Mouse (Mus musculus) ES-E14 (cell line): ENCODE measurements around the gene Inafm2. TPM values are rescaled to one million over a fixed set of nuclear protein-coding genes. Genes with fewer than 3 reads are reported as not detected.
A peak's percentile ranks its signal among the peaks of the same experiment; 100 is the strongest.

Source experiments
- DNase-seq: peaks from one replicate; pipeline ENCODE4 v3.0.0-alpha.2; 2013; ENCODE audit warnings: low read depth, low spot score
- H3K27ac ChIP-seq: 2 replicates; pipeline ENCODE4 v1.5.1; 2012; ENCODE audit warnings: low read depth, mild to moderate bottlenecking, low read length, moderate library complexity, mixed read lengths; ENCODE audit not compliant: poor library complexity, insufficient read depth, severe bottlenecking
- H3K36me3 ChIP-seq: 2 replicates; pipeline ENCODE4 v1.6.1; 2012; ENCODE audit warnings: mild to moderate bottlenecking, low read length, moderate library complexity, mixed read lengths; ENCODE audit not compliant: control insufficient read depth, poor library complexity, insufficient read depth, severe bottlenecking
- H3K4me1 ChIP-seq, 2 experiments: fragments of 150-350 bp in 1 of 2; sonication (generic) in 1 of 2; 2 replicates each; pipeline ENCODE4 v1.6.1; 2012; ENCODE audit warnings: low read length in 2 of 2, mild to moderate bottlenecking in 1 of 2, mixed read lengths in 1 of 2; ENCODE audit not compliant: control insufficient read depth in 2 of 2, insufficient read depth in 2 of 2, poor library complexity in 1 of 2
- H3K4me3 ChIP-seq, 2 experiments: fragments of 150-350 bp in 1 of 2; sonication (generic) in 1 of 2; 2 replicates each; pipeline ENCODE4 v1.5.1; 2012; ENCODE audit warnings: low read length in 2 of 2, low read depth in 1 of 2, mild to moderate bottlenecking in 1 of 2, mixed read lengths in 1 of 2; ENCODE audit not compliant: insufficient read depth in 1 of 2, poor library complexity in 1 of 2, severe bottlenecking in 1 of 2
- H3K9ac ChIP-seq: 2 replicates; pipeline ENCODE4 v1.6.1; 2012; ENCODE audit warnings: low read depth, mild to moderate bottlenecking, low read length, mixed read lengths; ENCODE audit not compliant: poor library complexity, insufficient read depth, severe bottlenecking
- H3K9me3 ChIP-seq: fragments of 150-350 bp; sonication (generic); 2 replicates; pipeline ENCODE4 v1.6.1; 2012; ENCODE audit warnings: low read depth, mild to moderate bottlenecking, low read length; ENCODE audit not compliant: control insufficient read depth, insufficient read depth
- CHD2 ChIP-seq: IDR thresholded peaks from 2 replicates; pipeline ENCODE4 v1.6.1; 2014; ENCODE audit warnings: mild to moderate bottlenecking, low read depth, low read length, inconsistent platforms
- HCFC1 ChIP-seq: IDR thresholded peaks from 2 replicates; pipeline ENCODE4 v1.6.1; 2012; ENCODE audit warnings: low read length, inconsistent platforms, borderline replicate concordance; ENCODE audit not compliant: insufficient read depth
- MAFK ChIP-seq: IDR thresholded peaks from 2 replicates; pipeline ENCODE4 v1.6.1; 2014; ENCODE audit warnings: mild to moderate bottlenecking, low read depth, low read length, inconsistent platforms; ENCODE audit not compliant: insufficient read depth
- ZC3H11A ChIP-seq: IDR thresholded peaks from 2 replicates; pipeline ENCODE4 v1.6.1; 2012; ENCODE audit warnings: low read depth, mild to moderate bottlenecking, inconsistent platforms, low read length, borderline replicate concordance
- ZNF384 ChIP-seq: IDR thresholded peaks from 2 replicates; pipeline ENCODE4 v1.6.1; 2012; ENCODE audit warnings: low read depth, low read length, inconsistent platforms
- in situ Hi-C, 2 experiments: fragments of 600-800 bp; cut with MboI; formaldehyde crosslinking; loops; one replicate each; pipeline ENCODE4 v1.15.1; 2025; ENCODE audit warnings: low sequenced_read_pairs in 2 of 2, inconsistent platforms in 1 of 2; ENCODE audit not compliant: unreplicated experiment in 2 of 2
- total RNA-seq: library from RNA; depleted of rRNA; stranded (reverse); fragments of 300-350 nt; gene quantifications from 2 replicates; pipeline ENCODE4 v1.2.3, GENCODE M21; 2012

Inafm2 gene
- total RNA-seq, 1 experiment = 2.7 TPM

DNA sequence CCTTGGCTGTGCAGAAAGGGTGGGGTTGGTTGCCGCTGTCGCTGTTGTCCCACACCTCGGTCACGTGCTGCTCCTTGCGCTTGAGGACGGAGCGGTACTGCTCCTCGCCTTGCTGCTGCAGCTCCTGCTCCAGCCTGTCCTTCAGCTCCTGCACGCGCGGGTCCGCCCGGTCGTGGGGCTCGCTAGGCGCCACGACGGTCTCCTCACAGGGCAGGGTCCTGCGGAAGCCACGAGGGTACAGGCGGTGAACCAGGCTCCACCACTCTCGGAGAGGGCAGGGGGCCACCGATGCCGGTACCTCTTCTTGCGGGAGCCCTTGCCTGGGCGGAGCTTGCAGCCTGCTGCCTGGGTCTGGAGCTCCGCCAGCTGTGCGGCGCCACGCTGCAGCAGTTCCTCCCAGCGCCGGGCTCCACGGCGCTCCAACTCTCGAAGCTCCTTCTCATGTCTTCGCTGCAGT lies 34.5 kb upstream of the Inafm2 start:
- TF ChIP-seq ZC3H11A = no peak
- TF ChIP-seq MAFK = no peak
- no peak for TF ChIP-seq CHD2
- TF ChIP-seq HCFC1 = no peak
- TF ChIP-seq ZNF384 = no peak
- in situ Hi-C loops = no loop called here
- no peak overlapping the region for H3K27ac ChIP-seq
- no peaks in the 10 kb centered on the region for H3K4me1 ChIP-seq
- no peaks in the 10 kb centered on the region for H3K36me3 ChIP-seq
- H3K9me3 ChIP-seq = no peaks in the 10 kb centered on the region
- DNase-seq = no peak
- no peak overlapping the region for H3K9ac ChIP-seq
- H3K4me3 ChIP-seq = peak overlapping the region; percentile 1 to 19; a peak in 2 of 4 replicates

GRCm38 (mm10) chr2:118713631-118714030 lies 31.9 kb upstream of the Inafm2 start:
- Histone ChIP-seq H3K9ac (no peak overlapping the region), H3K27ac (no peak overlapping the region), H3K4me3 (no peak overlapping the region), H3K4me1 (no peaks in the 10 kb centered on the region), H3K9me3 (no peaks in the 10 kb centered on the region), H3K36me3 (no peaks in the 10 kb centered on the region)
- no peak for TF ChIP-seq ZC3H11A
- TF ChIP-seq MAFK = no peak
- in situ Hi-C loops = no loop called here
- no peak for DNase-seq

GRCm38 (mm10) chr2:118714230-118714629 lies 31.3 kb upstream of the Inafm2 start:
- H3K9me3 ChIP-seq = no peaks in the 10 kb centered on the region
- H3K4me1 ChIP-seq = no peaks in the 10 kb centered on the region
- TF ChIP-seq MAFK (no peak), CHD2 (no peak), ZNF384 (no peak), ZC3H11A (no peak), HCFC1 (no peak)
- in situ Hi-C loops = no loop called here
- no peak for DNase-seq
- no peak overlapping the region for H3K9ac ChIP-seq
- no peak overlapping the region for H3K4me3 ChIP-seq
- no peak overlapping the region for H3K27ac ChIP-seq
- no peaks in the 10 kb centered on the region for H3K36me3 ChIP-seq

DNA sequence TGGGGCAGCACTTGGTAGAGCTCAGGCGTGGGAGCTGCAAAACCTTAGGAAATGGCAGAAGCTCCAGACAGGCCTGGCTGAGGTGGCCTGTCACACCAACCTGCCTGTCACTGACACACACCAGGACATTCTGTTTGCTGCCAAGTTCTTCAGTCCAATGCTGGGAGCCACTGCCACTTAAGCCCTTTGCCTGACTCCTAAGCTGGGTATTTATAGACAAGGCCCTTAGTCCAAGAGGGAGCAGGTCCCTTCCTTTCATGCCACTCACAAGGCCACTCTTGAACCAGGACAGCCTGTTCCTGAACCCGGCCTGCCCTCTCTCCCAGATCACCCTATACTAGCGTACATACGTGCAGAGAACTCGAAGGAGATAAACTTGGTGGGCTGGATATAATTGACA lies 28.9 kb upstream of the Inafm2 start:
- Histone ChIP-seq H3K4me1 (no peaks in the 10 kb centered on the region), H3K9ac (no peak overlapping the region), H3K36me3 (no peaks in the 10 kb centered on the region), H3K27ac (no peak overlapping the region), H3K4me3 (no peak overlapping the region), H3K9me3 (no peaks in the 10 kb centered on the region)
- TF ChIP-seq CHD2 = no peak
- TF ChIP-seq MAFK = no peak
- TF ChIP-seq HCFC1 = no peak
- no peak for TF ChIP-seq ZC3H11A
- TF ChIP-seq ZNF384 = no peak
- no peak for DNase-seq
- in situ Hi-C loops = no loop called here

DNA sequence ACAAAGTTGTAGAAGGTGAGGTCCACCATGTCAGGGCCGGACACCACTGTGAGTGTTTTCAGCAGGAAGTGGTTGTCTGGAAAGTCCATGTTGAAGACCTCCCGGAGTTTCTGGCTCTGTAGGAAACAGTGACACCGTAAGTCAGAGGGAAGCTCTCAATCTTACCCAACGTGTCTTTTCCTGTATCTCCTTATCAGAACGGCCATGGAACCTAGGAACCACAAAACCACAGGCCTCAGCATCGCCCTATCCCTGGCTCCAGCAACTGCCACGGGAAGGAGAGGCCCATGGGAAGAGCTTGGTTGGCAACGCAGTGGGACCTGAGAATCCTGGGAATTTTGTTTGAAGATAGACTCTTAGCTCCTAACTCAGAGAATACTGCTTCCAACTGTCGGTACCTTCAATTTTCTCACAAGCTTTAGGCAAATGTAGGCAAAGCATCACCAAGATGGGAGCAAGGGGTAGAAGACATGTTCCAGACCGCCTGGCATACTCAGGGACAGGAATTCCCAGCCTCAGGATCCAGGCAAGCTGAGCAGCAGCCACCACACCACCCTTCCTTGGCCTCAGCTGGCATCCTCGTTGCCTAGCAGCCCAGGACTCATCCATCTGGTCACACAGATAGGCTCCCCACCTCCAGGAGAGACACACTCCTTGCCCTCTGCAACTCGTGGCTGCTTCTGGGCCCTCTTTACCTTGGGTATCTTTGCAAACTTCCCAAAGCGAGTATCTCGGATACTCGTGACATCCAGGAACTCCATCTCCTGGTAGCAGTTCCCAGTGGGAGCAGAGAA lies 21.7 kb upstream of the Inafm2 start:
- Histone ChIP-seq H3K9ac (no peak overlapping the region), H3K4me3 (no peak overlapping the region), H3K27ac (no peak overlapping the region), H3K9me3 (no peaks in the 10 kb centered on the region), H3K36me3 (no peaks in the 10 kb centered on the region), H3K4me1 (peaks cover 0 to 4% of the 10 kb centered on the region in 2 experiments; a peak in 1 of 4 replicates)
- TF ChIP-seq MAFK (no peak), CHD2 (no peak)
- DNase-seq = no peak
- in situ Hi-C loops = no loop called here
